Mouse (Mus musculus) CD4-positive naive resting alpha-beta T cell, adult 57 days (primary cell): ENCODE measurements around the gene Palb2. TPM values are rescaled to one million over a fixed set of nuclear protein-coding genes. Genes with fewer than 3 reads are reported as not detected.

Experiments
- total RNA-seq: library from RNA; stranded (reverse); gene quantifications from one replicate; pipeline ENCODE4 v1.2.4, GENCODE M21; 2023

Gene Palb2
- total RNA-seq, result 3.9 TPM

DNA sequence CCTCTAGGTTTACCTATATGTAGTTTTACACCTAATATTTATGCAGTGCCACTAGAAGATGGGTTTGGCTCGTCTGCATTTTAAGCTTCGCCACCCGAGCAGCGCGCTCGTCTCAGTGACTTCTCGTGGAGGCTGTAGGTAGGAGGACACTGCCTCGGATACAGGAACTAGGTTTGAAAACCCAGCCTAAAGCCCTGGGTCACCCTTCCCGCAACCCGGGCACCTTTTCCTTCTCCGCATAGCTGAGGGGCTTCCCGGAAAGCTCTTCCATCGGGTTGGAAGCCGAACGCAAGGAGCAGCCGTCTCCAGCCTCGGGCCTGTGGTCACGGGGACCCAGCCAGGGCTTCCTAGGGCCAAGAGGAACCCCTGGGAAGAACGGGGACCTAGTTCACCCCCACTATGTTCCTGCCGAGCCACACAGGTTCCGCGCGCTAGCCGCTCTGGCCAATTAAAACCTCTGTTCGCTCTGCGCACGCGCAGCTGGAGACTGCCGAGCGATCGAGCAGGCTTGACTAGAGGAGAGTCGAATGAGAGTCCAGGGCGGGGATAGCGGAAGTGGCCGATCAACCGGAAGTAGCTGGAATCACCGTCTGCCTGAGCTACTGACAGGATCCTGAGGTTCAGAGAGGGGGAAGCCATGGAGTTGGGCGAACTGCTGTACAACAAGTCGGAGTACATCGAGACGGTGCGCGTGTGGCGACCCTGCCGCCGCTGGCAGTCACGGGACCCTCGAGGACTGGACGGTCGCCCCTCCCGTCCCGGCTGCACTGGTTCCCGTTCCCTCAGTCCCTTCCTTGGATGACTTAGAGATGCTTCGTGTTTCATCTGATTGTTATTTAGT, at the start of gene Palb2, which contains the start of gene Dctn5:
TSS of gene Palb2 (minus strand) at position 489 of the 841 bp plus-strand sequence.
TSS of gene Dctn5 (plus strand) at position 545 of the 841 bp plus-strand sequence.

DNA sequence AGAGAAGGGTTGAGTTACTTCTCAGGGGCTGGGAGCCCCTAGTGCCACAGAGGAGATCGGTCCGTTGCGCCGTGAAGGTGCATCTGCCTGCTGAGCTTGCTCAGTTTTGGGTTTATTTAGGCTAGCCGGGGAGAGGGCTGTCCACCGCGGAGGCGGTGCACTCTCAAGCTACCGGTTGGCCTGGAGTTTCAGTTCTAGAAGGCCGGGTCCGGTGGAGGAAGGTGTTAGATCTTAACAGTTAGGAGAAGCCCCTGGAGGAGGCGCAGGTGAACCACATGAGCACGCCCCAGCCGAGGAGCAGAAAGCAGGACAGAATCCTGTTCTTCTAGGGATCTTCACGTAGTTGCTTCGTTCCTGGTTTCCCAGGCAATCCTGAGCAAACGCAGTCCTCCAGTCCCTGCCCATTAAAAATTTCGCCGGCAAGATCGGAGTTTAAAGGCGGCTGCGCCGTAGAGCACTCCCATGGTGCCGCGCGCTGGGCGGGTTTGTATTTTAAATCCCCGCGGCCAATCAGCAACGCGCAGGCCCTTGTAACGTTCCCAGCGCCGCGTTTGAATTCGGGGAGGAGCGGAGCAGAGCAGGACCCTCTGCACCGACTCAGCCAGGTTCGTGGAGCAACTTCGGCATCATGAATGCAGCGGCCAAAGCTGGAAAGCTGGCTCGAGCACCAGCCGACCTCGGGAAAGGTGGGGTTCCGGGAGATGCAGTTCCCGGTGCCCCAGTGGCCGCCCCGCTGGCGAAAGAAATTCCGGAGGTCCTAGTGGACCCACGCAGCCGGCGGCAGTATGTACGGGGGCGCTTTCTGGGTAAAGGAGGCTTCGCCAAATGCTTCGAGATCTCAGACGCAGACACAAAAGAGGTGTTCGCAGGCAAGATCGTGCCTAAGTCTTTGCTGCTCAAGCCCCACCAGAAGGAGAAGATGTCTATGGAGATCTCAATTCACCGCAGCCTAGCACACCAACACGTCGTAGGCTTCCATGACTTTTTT, 26.4 kb upstream of the Palb2 start, which contains the start of gene Plk1:
TSS of gene Plk1 (plus strand) at position 525 of the 988 bp plus-strand sequence.

DNA sequence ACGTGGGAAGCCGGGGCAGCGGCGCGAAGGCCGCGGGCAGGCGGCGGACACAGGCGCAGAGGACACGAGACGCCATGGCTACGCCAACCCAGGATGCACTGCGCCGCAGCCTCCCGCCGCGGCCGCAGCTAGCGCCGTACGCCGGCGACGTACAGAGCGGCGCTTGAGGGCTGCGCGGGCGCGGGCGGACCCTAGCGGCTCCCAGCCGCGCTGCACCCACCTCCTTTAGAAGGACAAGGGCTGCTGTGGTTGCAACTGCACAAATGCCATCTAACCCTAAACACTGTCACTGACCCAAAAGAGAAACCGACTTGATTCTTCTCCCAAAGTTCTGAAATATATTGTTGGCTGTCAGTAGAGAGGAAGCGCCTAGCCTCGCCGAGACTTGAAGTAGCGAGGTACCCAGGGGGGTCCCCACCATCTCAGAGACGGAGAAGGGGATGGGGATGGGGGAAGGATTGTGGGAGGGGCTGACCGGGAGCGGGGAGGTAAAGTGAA, 31.0 kb downstream of the Palb2 start, which contains the start of gene Ndufab1:
TSS of gene Ndufab1 (minus strand) at position 140 of the 498 bp plus-strand sequence.

DNA sequence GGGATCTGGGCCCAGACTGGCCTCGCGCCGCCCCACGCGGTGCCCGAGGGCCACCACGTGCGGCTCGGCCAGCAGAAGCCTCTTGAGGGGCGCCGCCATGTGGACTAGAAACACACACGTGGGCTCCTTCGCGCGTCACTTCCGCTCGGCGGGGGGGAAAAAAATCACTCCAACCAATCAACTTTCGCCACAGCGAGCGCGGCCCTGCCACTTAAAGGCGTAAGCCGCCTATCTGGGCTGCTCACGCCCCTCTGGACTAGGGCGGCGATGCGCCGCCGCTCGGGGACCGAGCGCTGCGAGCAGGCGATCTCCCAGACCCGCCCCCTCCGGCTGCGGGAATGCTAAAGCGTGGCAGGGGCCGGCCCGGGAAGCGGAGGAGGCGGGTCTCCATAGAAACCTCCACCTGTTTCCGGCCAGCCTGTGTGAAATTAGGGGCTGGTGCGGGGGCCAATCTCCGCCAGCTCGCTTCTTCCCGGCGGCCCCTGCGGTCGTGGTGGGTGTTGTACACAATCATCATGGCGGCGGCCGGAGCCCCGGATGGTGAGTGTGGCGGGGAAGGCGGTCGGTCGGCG, 65.8 kb downstream of the Palb2 start, which contains the start of the genes Ubfd1 and Ears2:
TSS of gene Ubfd1 (plus strand) at position 231 of the 572 bp plus-strand sequence.
TSS of gene Ears2 (minus strand) at position 319 of the 572 bp plus-strand sequence.

Other genes with a start within 250 kb of the Palb2 start
- 11.2 TPM for gene Cog7, start 151.3 kb downstream of the Palb2 start, total RNA-seq
- gene Gga2, start 111.8 kb downstream of the Palb2 start, total RNA-seq, result 21.0 TPM
- gene Ubfd1, start 65.8 kb downstream of the Palb2 start, total RNA-seq, result 44.2 TPM
- gene Ears2, start 65.7 kb downstream of the Palb2 start, total RNA-seq, result 19.7 TPM
- gene Ndufab1, start 31.1 kb downstream of the Palb2 start, total RNA-seq, result 80.0 TPM
- 49.5 TPM for gene Dctn5, start 56 bp upstream of the Palb2 start, total RNA-seq
- gene Plk1, start 26.5 kb upstream of the Palb2 start, total RNA-seq, result 5.3 TPM
- not detected for gene Ern2, start 53.2 kb upstream of the Palb2 start, total RNA-seq
- gene Chp2, start 86.5 kb upstream of the Palb2 start, total RNA-seq, result 0.80 TPM
- 129 TPM for gene Prkcb, start 155.8 kb upstream of the Palb2 start, total RNA-seq